Mouse (Mus musculus): Measurements from ENCODE around the gene Cyld.

Cyld gene

DNA sequence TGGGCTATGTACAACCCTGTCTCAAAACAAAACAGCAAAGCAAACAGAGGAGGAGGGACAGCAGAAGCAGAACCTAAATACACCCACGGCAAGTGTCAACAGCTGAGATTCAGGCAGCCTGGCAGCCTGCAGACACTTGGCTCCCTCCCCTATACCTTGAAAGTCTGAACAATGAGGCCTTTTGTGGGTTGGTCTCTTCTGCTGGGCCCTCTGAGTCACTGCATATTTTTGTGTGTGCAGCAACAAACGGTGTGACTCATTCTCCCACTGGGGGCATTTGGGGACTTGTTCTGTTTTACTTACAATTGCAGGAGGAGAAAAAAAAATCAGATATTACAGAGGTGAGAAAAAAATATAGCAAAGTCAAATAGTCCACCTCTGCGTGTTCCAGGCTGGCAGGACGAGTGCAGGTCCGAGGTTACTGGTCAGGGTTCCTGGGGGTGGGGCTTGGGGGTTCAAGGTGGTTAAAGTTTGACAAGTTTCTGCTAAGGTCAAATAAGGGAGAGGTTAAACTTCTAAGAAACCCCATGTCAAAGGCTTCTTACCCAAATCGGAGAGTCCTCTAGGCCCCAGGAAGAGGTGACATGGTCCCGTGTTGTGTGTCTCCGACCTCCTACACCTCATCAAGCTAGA, 96.0 kb downstream of the Cyld start:
- peak; percentile 13 for DNase-seq (ENCODE audit: low read depth, low spot score)

- DNase-seq (ENCODE audit: low read depth, low spot score), result no peak
Observed at GRCm38 (mm10) chr8:88793324-88793722, 96.5 kb downstream of the Cyld start.

DNA sequence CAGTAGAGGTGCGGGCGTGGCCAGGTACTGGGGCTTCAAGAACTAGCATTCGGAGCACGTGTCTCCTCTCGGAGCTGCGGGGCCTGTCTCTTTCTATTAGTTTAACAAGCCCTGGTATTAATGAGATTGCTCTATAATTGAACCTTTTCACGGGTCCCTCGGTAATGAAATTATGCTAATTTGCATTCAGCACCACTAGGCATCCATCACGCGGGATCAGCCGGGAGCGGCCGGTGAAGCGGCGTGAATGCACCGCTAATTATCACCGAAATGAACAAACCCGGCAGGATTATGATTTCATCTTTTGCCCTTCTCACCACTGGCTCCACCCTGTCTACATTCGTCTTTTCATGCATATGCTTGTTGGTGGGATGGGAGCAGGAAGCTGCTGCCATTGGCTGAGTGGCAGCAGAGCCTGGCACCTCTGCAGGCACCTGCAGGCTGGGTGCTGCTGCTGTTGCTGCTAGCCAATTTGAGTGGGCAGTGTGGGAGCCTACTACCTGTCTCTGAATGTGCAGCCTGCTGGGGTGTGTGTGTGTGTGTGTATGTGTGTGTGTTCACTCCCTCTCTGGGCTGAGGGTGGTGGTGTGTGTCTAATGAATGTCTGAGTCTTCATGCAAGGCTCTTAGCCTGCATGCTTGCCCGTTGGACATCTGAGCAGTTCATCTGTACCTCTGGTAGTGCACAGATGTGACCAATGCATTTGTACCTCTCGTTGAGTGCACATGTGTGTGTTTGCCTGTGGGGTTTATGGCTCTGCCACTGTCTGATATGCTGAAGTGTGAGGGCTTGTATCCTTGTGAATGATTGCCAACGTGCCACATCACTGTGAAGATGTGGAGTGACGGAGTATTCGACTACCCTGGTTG, 97.2 kb downstream of the Cyld start:
- DNase-seq (ENCODE audit: low read depth, low spot score), result no peak

- no peak for DNase-seq (ENCODE audit: low read depth, low spot score)
Observed at GRCm38 (mm10) chr8:88794615-88794907, 97.7 kb downstream of the Cyld start.

GRCm38 (mm10) chr8:88795896-88796295, 99.1 kb downstream of the Cyld start:
- DNase-seq (ENCODE audit: low read depth, low spot score), result no peak

DNA sequence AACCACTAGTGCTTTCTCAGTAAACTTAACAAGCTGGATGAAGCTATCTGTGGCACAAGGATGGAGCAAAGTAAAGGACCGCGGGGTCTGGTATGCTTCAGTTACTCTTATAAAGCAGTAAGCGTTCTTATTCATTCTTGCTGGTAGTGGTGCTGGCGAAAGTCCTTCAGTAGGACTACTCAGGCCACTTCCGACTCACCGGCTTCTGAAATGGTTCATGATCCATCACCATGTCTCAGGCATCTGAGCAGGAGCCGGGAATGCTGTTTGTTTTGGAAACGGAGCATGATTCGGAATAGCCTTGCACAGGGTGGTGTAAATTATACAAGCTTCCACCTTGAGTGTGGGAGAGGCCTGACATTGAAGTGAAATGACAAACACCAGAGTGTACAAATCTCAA, 99.8 kb downstream of the Cyld start:
- no peak for DNase-seq (ENCODE audit: low read depth, low spot score)
